17 mouse cellular contexts compared by ENCODE assay signal in genomic region chr4:5441339-5442019, GRCm38 (mm10).
DNase-seq lines count a peak whose midpoint lies in the region; ATAC-seq lines count a peak whose summit lies in the region.
"Had no signal": no experiment of that assay in that cellular context is flagged by ENCODE, and none has a peak within 500 bp of the region (broad histone marks: within the 10 kb centered on the region; RNA-seq: fewer than 3 reads in every experiment).

No protein-coding gene starts in this region.

- intact Hi-C loops in heart, postnatal 25 days (cut with DNase I), result no loop called here
- intact Hi-C loops in heart, postnatal 10 days (cut with DNase I), result no loop called here

- H3K4me3 ChIP-seq in heart, embryonic 11.5 days (ENCODE audit: low read depth, low read length), result no peak overlapping the region
- H3K4me3 ChIP-seq in heart, embryonic 10.5 days, result no peak overlapping the region
- H3K4me3 ChIP-seq in hindbrain, embryonic 16.5 days (ENCODE audit: low read length), result no peak overlapping the region
- H3K4me3 ChIP-seq: embryonic facial prominence, embryonic 13.5 days; hindbrain, embryonic 13.5 days; limb, embryonic 12.5 days had no signal

- H3K27ac ChIP-seq in heart, embryonic 11.5 days (ENCODE audit: low read depth, low read length), result no peak overlapping the region
- no peak overlapping the region for H3K27ac ChIP-seq in heart, embryonic 10.5 days
- no peak overlapping the region for H3K27ac ChIP-seq in hindbrain, embryonic 16.5 days (ENCODE audit: low read depth, low read length)
- H3K27ac ChIP-seq: embryonic facial prominence, embryonic 13.5 days; hindbrain, embryonic 13.5 days; limb, embryonic 12.5 days had no signal

- H3K36me3 ChIP-seq in heart, embryonic 11.5 days (ENCODE audit: control insufficient read depth, insufficient read depth, low read length), result no peaks in the 10 kb centered on the region
- no peaks in the 10 kb centered on the region for H3K36me3 ChIP-seq in heart, embryonic 10.5 days
- no peaks in the 10 kb centered on the region for H3K36me3 ChIP-seq in hindbrain, embryonic 16.5 days (ENCODE audit: control insufficient read depth, insufficient read depth, low read length)
- H3K36me3 ChIP-seq: embryonic facial prominence, embryonic 13.5 days; G1E; hindbrain, embryonic 13.5 days; limb, embryonic 12.5 days had no signal

- ATAC-seq in heart, embryonic 11.5 days (replicated peaks; ENCODE audit: insufficient number of reproducible peaks, low FRiP score, low TSS enrichment), result peak; percentile 31
- ATAC-seq in hindbrain, embryonic 16.5 days, result no peak

- no peak overlapping the region for H3K9ac ChIP-seq in heart, embryonic 11.5 days (ENCODE audit: low read depth, low read length)
- no peak overlapping the region for H3K9ac ChIP-seq in hindbrain, embryonic 16.5 days (ENCODE audit: low read depth, low read length)
- H3K9ac ChIP-seq: embryonic facial prominence, embryonic 13.5 days; hindbrain, embryonic 13.5 days; limb, embryonic 12.5 days had no signal

- H3K27me3 ChIP-seq in heart, embryonic 11.5 days (ENCODE audit: control insufficient read depth, insufficient read depth, low read length), result no peaks in the 10 kb centered on the region
- H3K27me3 ChIP-seq in heart, embryonic 10.5 days (ENCODE audit: insufficient read depth, poor library complexity, severe bottlenecking), result no peaks in the 10 kb centered on the region
- no peaks in the 10 kb centered on the region for H3K27me3 ChIP-seq in hindbrain, embryonic 16.5 days (replicated peaks; ENCODE audit: control insufficient read depth, insufficient read depth, low read length)
- H3K27me3 ChIP-seq: embryonic facial prominence, embryonic 13.5 days; hindbrain, embryonic 13.5 days; limb, embryonic 12.5 days had no signal

- H3K4me2 ChIP-seq in heart, embryonic 11.5 days, result no peak overlapping the region
- H3K4me2 ChIP-seq in hindbrain, embryonic 16.5 days (ENCODE audit: low read length), result no peak overlapping the region
- H3K4me2 ChIP-seq: embryonic facial prominence, embryonic 13.5 days; hindbrain, embryonic 13.5 days; limb, embryonic 12.5 days had no signal

- no peaks in the 10 kb centered on the region for H3K4me1 ChIP-seq in heart, embryonic 11.5 days (ENCODE audit: control insufficient read depth, insufficient read depth, low read length)
- no peaks in the 10 kb centered on the region for H3K4me1 ChIP-seq in heart, embryonic 10.5 days
- no peaks in the 10 kb centered on the region for H3K4me1 ChIP-seq in hindbrain, embryonic 16.5 days (ENCODE audit: control insufficient read depth, insufficient read depth, low read depth, low read length)
- H3K4me1 ChIP-seq: embryonic facial prominence, embryonic 13.5 days; hindbrain, embryonic 13.5 days; limb, embryonic 12.5 days had no signal

- DNase-seq in heart, postnatal 25 days (ENCODE audit: low spot score), result no peak
- DNase-seq in heart, postnatal 10 days, result peak; percentile 6 to 10
- DNase-seq in heart, embryonic 10.5 days (ENCODE audit: low spot score), result no peak
- DNase-seq in R1 (ENCODE audit: low read depth, low spot score), result peak; percentile 5
- DNase-seq in large intestine, adult 2 months (ENCODE audit: low read depth, low spot score), result peak; percentile 21
- DNase-seq in thymus, postnatal 36 days, result no peak
- DNase-seq: cerebellum, adult 8-10 months; kidney, adult 11 months; lung, postnatal 36 days; right cerebral cortex, postnatal 14 days; spleen, adult 18-20 months had no signal

- H3K9me3 ChIP-seq in heart, embryonic 11.5 days (replicated peaks; ENCODE audit: control insufficient read depth, low read length), result no peaks in the 10 kb centered on the region
- H3K9me3 ChIP-seq in heart, embryonic 10.5 days, result no peaks in the 10 kb centered on the region
- no peaks in the 10 kb centered on the region for H3K9me3 ChIP-seq in hindbrain, embryonic 16.5 days (ENCODE audit: control insufficient read depth, low read length)
- H3K9me3 ChIP-seq: embryonic facial prominence, embryonic 13.5 days; G1E; hindbrain, embryonic 13.5 days; limb, embryonic 12.5 days had no signal

- WGBS in heart, embryonic 11.5 days (ENCODE audit: insufficient replicate concordance), result 53% methylated on average over 2 of the region's 2 CpGs
- WGBS in heart, embryonic 10.5 days, result 54% methylated on average over 2 of the region's 2 CpGs
- 29% methylated on average over 2 of the region's 2 CpGs for WGBS in large intestine, adult 2 months
- WGBS in hindbrain, embryonic 16.5 days, result 67% methylated on average over 2 of the region's 2 CpGs

Comparison
In these comparisons a context has a peak if more than half of its experiments do, and no peak if none do; other contexts are left out.
1. DNase-seq: peak in heart, postnatal 10 days (2 of 2), R1 (single experiment) and large intestine, adult 2 months (single experiment); none in heart, postnatal 25 days (single experiment), heart, embryonic 10.5 days (single experiment) and thymus, postnatal 36 days (0 of 2).